Mouse (Mus musculus) liver, embryonic 15.5 days (tissue): ENCODE results near the gene Dnah1. TPM values are rescaled to one million over a fixed set of nuclear protein-coding genes. Genes with fewer than 3 reads are reported as not detected.
A peak's percentile ranks its signal among the peaks of the same experiment; 100 is the strongest.

Source experiments
- ATAC-seq: fragments of 200-750 bp; cut with Nextera tagmentation; 2 replicates; pipeline ENCODE4 v1.8.0; 2017; ENCODE audit warnings: moderate number of reproducible peaks, mild to moderate bottlenecking, moderate library complexity; ENCODE audit not compliant: insufficient read depth
- H3K27ac ChIP-seq: fragments of 300-500 bp; sonication (generic); replicated peaks from 2 replicates; pipeline ENCODE4 v1.5.1; 2015; ENCODE audit warnings: mild to moderate bottlenecking, inconsistent platforms
- H3K27me3 ChIP-seq: fragments of 300-500 bp; sonication (generic); 2 replicates; pipeline ENCODE4 v1.6.1; 2015; ENCODE audit warnings: mild to moderate bottlenecking, inconsistent platforms
- H3K36me3 ChIP-seq: fragments of 300-500 bp; sonication (generic); replicated peaks from 2 replicates; pipeline ENCODE4 v1.6.1; 2015; ENCODE audit warnings: moderate library complexity, mild to moderate bottlenecking, inconsistent platforms
- H3K4me1 ChIP-seq: fragments of 300-500 bp; sonication (generic); replicated peaks from 2 replicates; pipeline ENCODE4 v1.6.1; 2015; ENCODE audit warnings: inconsistent platforms
- H3K4me2 ChIP-seq: fragments of 300-500 bp; sonication (generic); 2 replicates; pipeline ENCODE4 v1.6.1; 2015; ENCODE audit warnings: moderate library complexity, mild to moderate bottlenecking, inconsistent platforms
- H3K4me3 ChIP-seq: fragments of 300-500 bp; sonication (generic); replicated peaks from 2 replicates; pipeline ENCODE4 v1.5.1; 2015; ENCODE audit warnings: mild to moderate bottlenecking, inconsistent platforms
- H3K9ac ChIP-seq: fragments of 300-500 bp; sonication (generic); 2 replicates; pipeline ENCODE4 v1.6.1; 2015; ENCODE audit warnings: moderate library complexity, mild to moderate bottlenecking, inconsistent platforms
- H3K9me3 ChIP-seq: fragments of 300-500 bp; sonication (generic); replicated peaks from 2 replicates; pipeline ENCODE4 v1.6.1; 2016; ENCODE audit warnings: inconsistent platforms
- WGBS: fragments of 180-500 bp; shearing (Covaris S2); methylation state at CpG from one replicate; pipeline ENCODE4 v1.1.7; 2015; ENCODE audit warnings: mixed read lengths; ENCODE audit not compliant: insufficient replicate concordance; 5-methylcytosine and 5-hydroxymethylcytosine counted together
- polyA plus RNA-seq: library from polyadenylated mRNA; unstranded; fragments of >200 nt; fragmentation: Nextera tagmentation; extraction: Ambion mirVana; gene quantifications from 2 replicates; pipeline ENCODE4 v1.2.1, GENCODE M21; 2015

The Dnah1 gene
- polyA plus RNA-seq, 1 experiment from 2014 or later: 0.14 TPM

DNA sequence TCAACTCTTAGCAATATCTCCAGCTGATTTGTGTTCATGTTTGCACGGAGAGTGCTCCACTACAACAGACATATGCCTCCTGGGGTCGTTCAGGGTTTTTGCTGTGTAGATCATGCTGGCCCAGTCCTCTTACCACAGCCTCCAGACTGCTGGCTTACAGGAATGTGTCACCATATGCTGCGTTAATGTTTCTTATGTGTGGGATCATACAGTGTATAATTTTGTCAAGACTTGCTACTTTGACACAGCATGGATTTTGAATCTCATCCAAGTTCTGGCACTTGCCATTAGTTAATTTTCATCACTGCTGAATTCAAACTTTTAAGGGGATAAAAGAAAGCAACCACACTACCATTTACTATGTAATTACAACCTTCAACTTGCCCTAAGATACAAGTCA is 12.1 kb upstream of the Dnah1 start:
- H3K27ac ChIP-seq: peak overlapping the region; percentile 34; the same call in 1 of the 2 replicates
- ATAC-seq: no peak
- H3K4me3 ChIP-seq: peak overlapping the region; percentile 81
- H3K36me3 ChIP-seq: peaks cover 8% of the 10 kb centered on the region
- H3K4me1 ChIP-seq: peaks cover 26% of the 10 kb centered on the region
- H3K9ac ChIP-seq: peak overlapping the region; percentile 10; the same call in 1 of the 2 replicates
- WGBS: 54% methylated on average over 3 of the region's 3 CpGs
- H3K9me3 ChIP-seq: no peaks in the 10 kb centered on the region
- peak overlapping the region; percentile 78 for H3K4me2 ChIP-seq
- H3K27me3 ChIP-seq: peaks cover 4% of the 10 kb centered on the region; the same call in 1 of the 2 replicates

DNA sequence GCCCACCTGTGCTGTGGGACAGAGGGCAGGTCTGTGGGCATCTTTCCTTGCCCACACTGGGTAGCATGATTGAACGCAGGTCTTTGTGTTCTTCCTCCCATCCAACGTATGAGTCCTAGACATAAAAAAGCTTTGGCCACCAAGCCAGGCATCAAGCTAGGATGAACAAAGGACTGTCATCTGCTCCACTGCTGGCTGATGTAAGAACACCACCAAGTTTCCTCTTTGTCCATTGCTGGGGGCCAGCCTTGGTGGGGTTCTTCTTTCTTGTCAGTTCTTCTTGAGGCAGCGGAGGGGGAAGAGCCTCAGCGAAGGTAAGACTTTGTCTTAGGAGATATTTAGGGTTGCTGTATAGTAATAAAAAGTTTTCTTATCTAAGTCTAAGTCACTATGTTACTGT is 7.3 kb upstream of the Dnah1 start:
- H3K27ac ChIP-seq: no peak overlapping the region
- 46% methylated on average over 4 of the region's 4 CpGs for WGBS

DNA sequence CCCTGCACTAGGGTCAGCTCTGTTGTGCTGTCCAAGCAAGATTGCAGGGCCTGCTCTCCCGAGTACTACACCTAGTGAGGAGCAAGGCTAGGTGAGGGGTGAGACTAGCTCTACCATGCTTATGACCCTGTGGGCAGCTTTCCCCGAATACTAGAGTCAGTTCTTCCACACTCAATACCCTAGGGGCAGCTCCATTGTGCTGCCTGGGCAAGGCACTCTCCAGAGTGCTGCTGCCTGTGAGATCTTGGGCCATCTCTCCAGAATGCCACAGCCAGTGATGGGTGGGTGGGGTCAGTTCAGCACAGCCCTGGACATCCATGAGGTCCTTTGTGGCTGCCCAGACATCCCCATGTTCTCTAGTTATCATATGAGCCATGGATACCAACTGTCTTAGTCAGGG is 6.0 kb upstream of the Dnah1 start:
- no peak overlapping the region for H3K4me2 ChIP-seq
- H3K9ac ChIP-seq: no peak overlapping the region
- H3K4me1 ChIP-seq: no peaks in the 10 kb centered on the region
- H3K9me3 ChIP-seq: no peaks in the 10 kb centered on the region
- 34% methylated on average over 2 of the region's 2 CpGs for WGBS
- ATAC-seq: no peak
- no peak overlapping the region for H3K27ac ChIP-seq
- H3K36me3 ChIP-seq: no peaks in the 10 kb centered on the region
- H3K27me3 ChIP-seq: peaks cover 11% of the 10 kb centered on the region; the same call in 1 of the 2 replicates
- no peak overlapping the region for H3K4me3 ChIP-seq

More for the DNA sequence above, 7.3 kb upstream of the Dnah1 start:
- Histone ChIP-seq H3K27me3 (peaks cover 11% of the 10 kb centered on the region; the same call in 1 of the 2 replicates), H3K36me3 (no peaks in the 10 kb centered on the region), H3K9me3 (no peaks in the 10 kb centered on the region), H3K4me1 (peaks cover 6% of the 10 kb centered on the region), H3K4me3 (no peak overlapping the region), H3K9ac (no peak overlapping the region), H3K4me2 (no peak overlapping the region)
- no peak for ATAC-seq

DNA sequence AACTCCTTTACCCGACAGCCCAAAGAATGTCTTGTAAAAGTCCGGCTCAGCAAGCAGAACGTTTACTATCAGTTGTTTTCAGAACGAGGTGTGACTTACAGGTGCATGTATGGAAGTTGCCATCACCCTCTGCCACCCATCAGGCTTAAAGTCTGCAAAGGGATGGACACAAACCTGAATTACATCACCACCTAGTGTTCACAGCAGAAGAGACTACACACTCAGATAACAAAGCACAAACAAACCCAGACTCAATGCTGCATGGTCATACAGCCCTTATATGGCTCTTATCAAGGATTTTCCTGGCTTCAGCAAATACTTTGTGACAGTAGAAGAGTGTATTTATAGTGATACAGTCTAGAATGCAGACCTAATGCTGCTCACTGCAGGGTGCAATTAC is 4.0 kb upstream of the Dnah1 start:
- peaks cover 11% of the 10 kb centered on the region; the same call in 1 of the 2 replicates for H3K27me3 ChIP-seq
- H3K4me1 ChIP-seq: peaks cover 17% of the 10 kb centered on the region
- H3K9ac ChIP-seq: no peak overlapping the region
- H3K36me3 ChIP-seq: no peaks in the 10 kb centered on the region
- H3K9me3 ChIP-seq: no peaks in the 10 kb centered on the region
- ATAC-seq: no peak
- H3K4me3 ChIP-seq: no peak overlapping the region
- no peak overlapping the region for H3K27ac ChIP-seq
- 56% methylated on average over 4 of the region's 4 CpGs for WGBS
- H3K4me2 ChIP-seq: no peak overlapping the region

DNA sequence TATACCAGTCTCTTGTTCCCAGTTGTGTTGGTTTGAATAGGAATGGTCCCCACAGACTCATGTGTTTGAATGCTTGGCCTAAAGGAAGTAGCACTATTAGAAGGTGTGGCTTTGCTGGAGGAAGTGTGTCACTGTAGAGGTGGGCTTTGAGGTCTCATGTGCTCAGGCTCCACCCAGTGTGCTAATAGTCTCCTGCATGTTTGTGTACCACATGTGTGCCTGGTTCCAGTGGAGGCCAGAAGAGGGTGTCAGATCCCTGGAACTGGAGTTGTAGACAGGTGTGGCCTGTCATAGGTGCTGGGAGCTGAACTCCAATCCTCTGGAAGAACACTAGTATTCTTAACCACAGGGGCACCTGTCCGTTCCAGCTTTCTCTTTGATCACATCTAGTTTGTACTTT is 3.5 kb upstream of the Dnah1 start:
- ATAC-seq: no peak
- Histone ChIP-seq H3K4me3 (no peak overlapping the region), H3K27me3 (peaks cover 11% of the 10 kb centered on the region; the same call in 1 of the 2 replicates), H3K9me3 (no peaks in the 10 kb centered on the region), H3K4me1 (peaks cover 17% of the 10 kb centered on the region), H3K4me2 (no peak overlapping the region), H3K27ac (no peak overlapping the region), H3K9ac (no peak overlapping the region), H3K36me3 (no peaks in the 10 kb centered on the region)
- 84% methylated on average over 1 of the region's 1 CpGs for WGBS

DNA sequence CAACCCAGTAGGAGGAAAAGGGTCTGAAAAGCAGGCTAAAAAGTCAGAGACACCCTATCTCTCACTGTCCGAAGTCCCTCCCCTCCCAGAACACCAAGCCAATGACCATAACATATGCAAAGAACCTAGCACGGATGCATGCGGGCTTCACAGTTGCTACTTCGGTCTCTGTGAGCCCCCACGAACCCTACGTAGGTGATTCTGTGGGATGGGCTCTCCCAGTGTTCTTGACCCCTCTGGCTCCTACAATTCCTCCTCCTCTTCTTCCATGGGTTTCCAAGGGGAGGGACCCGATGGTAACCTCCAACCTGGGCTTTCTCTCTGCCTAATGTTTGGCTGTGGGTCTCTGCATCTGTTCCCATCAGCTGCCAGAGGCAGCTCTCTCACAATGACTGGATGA is 3.1 kb upstream of the Dnah1 start:
- Histone ChIP-seq H3K27ac (no peak overlapping the region), H3K36me3 (no peaks in the 10 kb centered on the region), H3K4me3 (no peak overlapping the region), H3K4me1 (peaks cover 17% of the 10 kb centered on the region), H3K9me3 (no peaks in the 10 kb centered on the region), H3K4me2 (no peak overlapping the region), H3K27me3 (peaks cover 11% of the 10 kb centered on the region; the same call in 1 of the 2 replicates), H3K9ac (no peak overlapping the region)
- WGBS: 65% methylated on average over 7 of the region's 7 CpGs
- no peak for ATAC-seq

DNA sequence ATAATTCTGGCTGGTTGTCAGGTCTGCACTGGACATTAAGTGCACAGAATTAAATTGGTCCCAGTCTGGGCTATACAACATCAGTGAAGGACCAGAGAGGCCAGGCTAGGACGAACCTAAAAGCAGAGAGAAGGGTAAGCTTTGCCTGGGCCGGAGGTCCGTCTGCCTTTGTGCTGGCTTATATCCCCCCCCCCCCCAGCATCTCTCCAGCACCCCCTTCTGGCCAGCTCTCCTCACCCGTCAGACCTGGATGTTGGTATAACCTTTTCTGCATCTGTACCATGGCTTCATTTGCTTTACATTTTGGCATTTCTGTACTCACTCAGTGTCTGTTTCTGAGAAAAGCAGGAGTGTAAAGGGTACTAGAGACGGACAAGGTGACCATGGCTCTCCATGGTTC is 1.9 kb upstream of the Dnah1 start:
- no peak overlapping the region for H3K4me2 ChIP-seq
- H3K4me3 ChIP-seq: no peak overlapping the region
- H3K36me3 ChIP-seq: no peaks in the 10 kb centered on the region
- peaks cover 17% of the 10 kb centered on the region for H3K4me1 ChIP-seq
- no peaks in the 10 kb centered on the region for H3K9me3 ChIP-seq
- no peak overlapping the region for H3K27ac ChIP-seq
- peaks cover 5% of the 10 kb centered on the region; the same call in 1 of the 2 replicates for H3K27me3 ChIP-seq
- H3K9ac ChIP-seq: no peak overlapping the region
- no peak for ATAC-seq
- WGBS: 32% methylated on average over 5 of the region's 5 CpGs

DNA sequence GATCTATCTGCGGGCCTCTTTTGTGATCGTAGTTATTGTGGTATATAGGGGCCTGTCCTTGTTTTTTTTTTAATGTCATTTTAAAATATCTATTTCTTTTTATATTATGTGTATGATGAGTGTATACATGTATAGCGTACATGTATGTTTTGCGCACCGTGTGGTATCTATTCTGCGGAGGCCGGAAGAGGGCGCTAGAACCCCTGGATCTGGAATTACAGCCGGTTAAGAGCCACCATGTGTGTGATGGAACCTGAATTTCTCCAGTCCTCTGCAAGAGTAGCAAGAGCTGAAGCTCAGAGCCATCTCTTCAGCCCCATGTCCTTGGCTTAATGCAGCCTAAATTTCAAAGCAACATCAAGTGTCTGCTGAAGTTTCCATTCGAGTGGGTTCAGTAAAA is 1.2 kb upstream of the Dnah1 start:
- Histone ChIP-seq H3K4me1 (peaks cover 17% of the 10 kb centered on the region), H3K9ac (no peak overlapping the region), H3K27me3 (0 out of 2 replicates have a peak, but pooled peaks cover 4% of the 10 kb centered on the region), H3K4me3 (peak overlapping the region; percentile 50; the same call in 1 of the 2 replicates), H3K9me3 (no peaks in the 10 kb centered on the region), H3K36me3 (no peaks in the 10 kb centered on the region), H3K27ac (peak overlapping the region; percentile 58), H3K4me2 (peak overlapping the region; percentile 77)
- WGBS: 50% methylated on average over 10 of the region's 10 CpGs
- no peak for ATAC-seq

DNA sequence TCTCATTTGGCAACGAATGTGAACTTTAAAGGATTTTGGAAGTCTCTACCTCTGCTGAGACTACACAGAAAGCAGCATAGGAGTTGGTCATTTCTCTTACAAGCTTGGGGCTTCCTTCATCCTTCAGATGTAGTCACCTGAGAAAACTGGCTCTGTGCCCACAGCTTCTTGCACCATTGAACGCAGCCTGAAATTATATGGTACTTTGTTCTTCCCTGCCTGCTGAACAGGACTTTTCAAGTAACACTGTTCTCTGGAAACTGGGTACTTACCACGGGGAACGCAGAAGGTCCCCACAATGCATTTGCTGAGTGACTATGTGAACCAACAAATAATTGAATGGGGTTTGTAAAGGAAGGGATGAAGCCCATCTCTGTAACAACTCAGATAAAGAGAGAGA is 507 bp downstream of the Dnah1 start:
- peak overlapping the region; percentile 50 for H3K4me3 ChIP-seq
- no peaks in the 10 kb centered on the region for H3K9me3 ChIP-seq
- no peaks in the 10 kb centered on the region for H3K27me3 ChIP-seq
- H3K27ac ChIP-seq: no peak overlapping the region
- 67% methylated on average over 4 of the region's 4 CpGs for WGBS
- H3K4me1 ChIP-seq: peaks cover 26% of the 10 kb centered on the region
- no peaks in the 10 kb centered on the region for H3K36me3 ChIP-seq
- no peak for ATAC-seq
- peak overlapping the region; percentile 42; the same call in 1 of the 2 replicates for H3K9ac ChIP-seq
- peak overlapping the region; percentile 77 for H3K4me2 ChIP-seq

DNA sequence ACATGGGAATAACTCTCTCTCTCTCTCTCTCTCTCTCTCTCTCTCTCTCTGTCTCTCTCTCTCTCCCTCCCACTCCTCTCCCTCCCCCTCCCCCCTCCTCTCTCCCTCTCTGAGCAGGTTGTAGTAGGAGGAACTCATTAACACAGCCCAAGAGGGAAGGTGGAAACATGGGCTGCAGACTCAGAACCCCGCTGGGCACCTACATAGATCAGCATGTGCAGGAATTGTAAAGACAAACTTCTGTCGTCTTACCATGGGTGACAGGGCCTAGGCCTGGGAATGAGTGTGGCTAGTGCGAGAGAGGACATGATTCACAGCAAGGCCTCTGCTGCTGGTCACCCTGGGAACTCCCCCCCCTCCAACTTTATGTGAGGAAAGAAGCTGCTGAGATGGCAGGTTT is 1.5 kb downstream of the Dnah1 start:
- ATAC-seq: no peak
- WGBS: 70% methylated on average over 3 of the region's 3 CpGs
- Histone ChIP-seq H3K4me2 (no peak overlapping the region), H3K27me3 (no peaks in the 10 kb centered on the region), H3K9ac (no peak overlapping the region), H3K27ac (no peak overlapping the region), H3K4me3 (no peak overlapping the region), H3K9me3 (no peaks in the 10 kb centered on the region), H3K4me1 (peaks cover 36% of the 10 kb centered on the region), H3K36me3 (no peaks in the 10 kb centered on the region)

DNA sequence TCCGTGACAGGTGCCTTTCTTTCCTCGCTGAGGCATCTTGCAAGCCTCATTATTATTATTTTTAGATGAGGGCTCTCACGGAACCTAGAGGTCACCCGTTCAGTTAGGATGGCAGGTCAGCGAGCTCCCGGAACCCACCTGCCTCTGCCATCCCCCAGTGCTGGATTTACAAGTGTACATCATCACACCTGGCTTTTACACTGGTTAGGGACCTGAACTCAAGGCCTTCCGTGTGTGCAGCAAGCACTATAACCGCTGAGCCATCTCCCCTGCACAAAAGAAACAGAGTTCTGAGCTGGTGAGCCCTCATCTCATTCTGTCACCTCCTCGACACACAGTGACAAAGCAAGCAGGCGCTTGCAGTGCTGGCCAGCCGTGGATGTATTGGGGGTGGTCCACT is 2.5 kb downstream of the Dnah1 start:
- Histone ChIP-seq H3K27ac (no peak overlapping the region), H3K36me3 (no peaks in the 10 kb centered on the region), H3K9ac (no peak overlapping the region), H3K27me3 (no peaks in the 10 kb centered on the region), H3K9me3 (no peaks in the 10 kb centered on the region), H3K4me2 (no peak overlapping the region), H3K4me1 (peaks cover 44% of the 10 kb centered on the region), H3K4me3 (no peak overlapping the region)
- 82% methylated on average over 11 of the region's 11 CpGs for WGBS
- no peak for ATAC-seq

DNA sequence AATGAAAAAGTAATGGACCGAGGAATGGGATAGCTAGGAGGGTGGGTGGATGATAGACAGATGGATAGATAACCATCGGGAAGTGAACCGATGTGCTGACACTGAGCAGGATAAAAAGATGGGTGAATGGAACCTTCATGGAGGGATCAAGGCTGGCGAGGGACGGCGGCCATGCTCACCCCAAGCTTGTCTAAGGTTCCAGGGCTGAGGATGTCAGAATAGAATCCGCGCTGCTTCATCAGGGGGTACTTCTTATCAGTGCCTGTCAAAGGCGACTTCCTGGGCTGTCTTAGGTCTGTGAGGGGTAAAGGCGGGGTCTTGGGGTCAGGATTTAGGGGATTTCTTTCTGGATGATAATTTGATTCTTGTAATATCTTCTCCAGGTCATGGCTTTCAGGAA is 4.2 kb downstream of the Dnah1 start:
- Histone ChIP-seq H3K9ac (no peak overlapping the region), H3K36me3 (no peaks in the 10 kb centered on the region), H3K27ac (no peak overlapping the region), H3K27me3 (no peaks in the 10 kb centered on the region), H3K4me2 (no peak overlapping the region), H3K4me1 (peaks cover 43% of the 10 kb centered on the region), H3K4me3 (no peak overlapping the region), H3K9me3 (no peaks in the 10 kb centered on the region)
- ATAC-seq: no peak
- WGBS: 64% methylated on average over 10 of the region's 10 CpGs
